Mouse (Mus musculus) left cerebral cortex, adult 9 months (tissue): Measurements from ENCODE around the gene Acsm2.
"Not testable (repeated sequence)": the region's sequence is repeated elsewhere in the genome, so short reads cannot be mapped to it uniquely, and the experiment has no call there.

ENCODE experiments used
- DNase-seq, 2 experiments: peaks; one replicate each; pipeline ENCODE4 v3.0.0; 2022; ENCODE audit warnings: low spot score in 2 of 2

The Acsm2 gene

DNA sequence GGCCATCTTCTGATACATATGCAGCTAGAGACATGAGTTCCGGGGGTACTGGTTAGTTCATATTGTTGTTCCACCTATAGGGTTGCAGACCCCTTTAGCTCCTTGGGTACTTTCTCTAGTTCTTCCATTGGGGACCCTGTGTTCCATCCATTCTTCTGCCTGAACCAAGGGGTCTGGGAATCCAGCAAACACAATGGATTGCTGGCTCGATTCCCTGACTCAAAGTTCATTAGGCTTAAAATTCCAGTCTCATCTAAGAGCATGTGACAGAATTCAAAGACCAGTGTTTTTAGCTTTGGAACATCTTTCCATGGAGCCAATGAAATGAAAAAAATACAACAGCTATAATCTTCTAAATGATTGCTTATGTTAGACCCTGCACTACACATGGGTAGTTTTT, 8.3 kb downstream of the Acsm2 start:
- not testable (repeated sequence) for DNase-seq

DNA sequence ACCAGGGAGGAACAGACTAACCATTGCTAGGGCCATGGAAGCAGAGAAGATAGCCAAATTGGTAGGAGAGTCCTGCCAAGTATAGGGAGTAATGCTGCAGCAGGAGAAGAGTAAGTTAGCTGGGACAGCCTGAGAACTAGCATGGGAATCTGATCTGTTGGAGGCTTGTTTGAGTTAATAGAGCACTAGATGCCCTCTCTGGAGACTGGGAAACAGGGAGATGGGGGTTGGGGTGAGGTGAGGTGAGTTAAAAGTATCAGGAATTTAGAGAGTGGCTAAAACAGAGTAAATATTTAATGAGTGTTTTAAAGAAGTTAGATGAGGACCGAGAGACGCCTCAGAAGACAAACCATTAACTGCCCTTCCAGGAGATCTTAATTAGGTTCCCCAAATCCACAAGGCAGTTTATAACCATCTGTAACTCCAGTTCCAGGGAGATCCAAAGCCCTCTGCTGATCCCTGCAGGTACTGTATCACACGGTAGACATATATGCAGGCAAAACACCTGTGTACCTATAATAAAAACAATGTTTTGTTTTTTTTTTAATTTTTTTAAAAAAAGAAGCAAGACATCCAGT, 40.5 kb downstream of the Acsm2 start:
- DNase-seq, result no peak

DNA sequence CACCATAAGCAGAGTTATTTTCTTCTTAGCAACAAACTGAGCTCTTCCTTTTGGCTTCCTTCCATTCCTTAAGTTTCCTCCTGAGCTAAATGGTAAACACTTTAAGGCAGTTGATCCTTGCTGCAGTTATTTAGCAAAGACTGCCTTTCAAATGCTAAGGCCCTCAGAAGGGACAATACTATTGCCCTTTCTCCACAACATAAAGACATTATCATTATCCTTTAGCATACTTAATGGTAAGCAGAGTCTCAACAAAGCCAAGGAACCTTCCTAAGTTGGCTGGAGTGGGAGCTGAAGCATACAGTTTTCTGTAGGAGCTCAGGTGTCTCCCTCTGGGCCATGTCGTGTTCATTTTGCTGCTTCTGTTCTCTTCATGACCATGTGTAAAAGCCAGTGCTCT, 41.2 kb downstream of the Acsm2 start:
- DNase-seq, result no peak

DNA sequence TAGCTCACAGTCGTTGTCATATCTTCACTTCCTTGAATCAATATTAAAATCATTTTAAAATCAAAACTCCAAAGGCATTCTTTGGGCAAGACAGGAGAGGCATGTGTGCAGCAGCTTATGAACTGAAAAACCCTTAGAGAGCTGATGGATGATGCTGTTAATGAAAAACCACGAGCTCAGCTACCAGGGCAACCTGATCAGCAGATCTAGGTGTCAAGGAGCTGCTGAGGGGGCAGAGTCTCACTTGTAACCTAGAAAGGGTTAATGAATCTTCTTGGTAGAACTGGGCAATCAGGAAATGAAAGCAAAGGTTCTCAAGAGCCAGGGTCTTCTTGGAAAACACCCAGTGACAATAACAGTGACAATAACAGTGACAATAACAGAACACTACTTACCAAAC, 42.4 kb downstream of the Acsm2 start:
- DNase-seq, result no peak

DNA sequence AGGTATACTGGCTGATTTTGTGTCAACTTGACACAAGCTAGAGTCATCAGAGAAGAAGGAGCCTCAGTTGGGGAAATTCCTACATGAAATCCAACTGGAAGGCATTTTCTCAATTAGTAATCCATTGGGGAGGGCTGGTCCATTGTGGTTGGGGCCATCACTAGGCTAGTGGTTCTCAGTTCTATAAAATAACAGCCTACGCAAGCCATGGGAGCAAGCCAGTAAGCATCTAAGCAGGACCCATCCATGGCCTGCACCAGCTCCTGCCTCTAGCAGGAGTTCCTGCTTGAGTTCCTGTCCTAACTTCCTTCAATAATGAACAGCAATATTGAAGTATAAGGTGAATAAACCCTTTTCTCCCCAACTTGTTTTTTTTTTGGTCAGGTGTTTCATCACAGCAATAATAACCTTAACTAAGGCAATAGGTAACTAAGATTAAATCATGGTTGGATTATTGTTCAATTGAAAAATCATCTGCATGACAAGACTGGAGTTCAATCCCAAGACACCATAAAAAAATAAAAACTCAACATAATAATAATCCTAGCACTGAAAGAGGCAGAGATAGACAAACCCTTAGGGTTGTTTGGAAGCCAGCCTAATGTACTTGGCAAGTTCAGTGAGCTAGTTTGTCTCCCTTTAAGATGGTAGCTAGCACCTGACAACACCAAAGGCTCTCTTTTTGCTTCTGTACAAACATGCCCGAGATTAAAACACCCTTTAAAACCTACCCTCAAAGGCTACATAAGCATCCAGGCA, 47.2 kb downstream of the Acsm2 start:
- no peak for DNase-seq

DNA sequence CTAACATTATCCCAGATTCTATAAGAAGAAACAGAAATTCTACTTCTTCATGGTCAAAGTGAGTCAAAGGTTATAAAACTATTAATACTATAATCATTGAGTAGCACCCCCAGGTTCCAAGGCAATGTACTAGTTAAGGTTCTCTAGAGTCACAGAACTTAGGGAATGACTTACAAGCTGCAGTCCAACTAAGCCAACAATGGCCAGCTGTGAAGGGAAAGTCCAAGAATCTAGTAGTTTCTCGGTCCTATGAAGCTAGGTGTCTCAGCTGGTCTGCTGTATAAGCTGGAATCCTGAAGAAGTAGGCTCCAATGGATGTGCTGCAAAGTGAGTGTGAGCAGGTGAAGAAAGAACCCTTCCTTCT, 47.8 kb downstream of the Acsm2 start:
- DNase-seq, result no peak

DNA sequence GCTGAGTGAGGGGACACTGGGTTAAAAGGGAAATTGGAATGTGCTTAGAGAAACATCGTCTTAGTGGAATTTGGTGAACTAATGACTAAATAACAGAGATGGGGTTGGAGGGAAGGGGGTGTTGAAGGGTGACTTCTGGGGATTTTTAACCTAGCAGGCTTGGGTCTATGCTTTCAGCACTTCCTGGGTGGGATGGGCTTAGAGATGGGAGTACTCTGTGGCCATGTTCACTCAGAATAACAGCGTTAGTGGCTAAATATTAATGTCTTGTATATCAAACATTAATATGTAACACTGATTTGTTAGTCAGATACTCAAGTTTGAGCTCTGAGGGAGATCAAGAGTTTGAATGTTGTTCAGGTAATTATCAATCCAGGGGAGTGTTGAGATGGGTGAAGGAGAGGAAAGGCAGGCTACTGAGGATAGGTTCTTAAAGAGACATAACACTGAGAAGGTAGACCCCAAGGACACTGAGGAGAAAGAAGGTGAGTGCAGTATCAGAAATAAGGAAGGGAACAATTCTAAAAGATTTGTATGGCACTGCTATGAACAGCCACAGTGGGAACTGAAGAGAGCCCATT, 50.9 kb downstream of the Acsm2 start:
- DNase-seq, result no peak

DNA sequence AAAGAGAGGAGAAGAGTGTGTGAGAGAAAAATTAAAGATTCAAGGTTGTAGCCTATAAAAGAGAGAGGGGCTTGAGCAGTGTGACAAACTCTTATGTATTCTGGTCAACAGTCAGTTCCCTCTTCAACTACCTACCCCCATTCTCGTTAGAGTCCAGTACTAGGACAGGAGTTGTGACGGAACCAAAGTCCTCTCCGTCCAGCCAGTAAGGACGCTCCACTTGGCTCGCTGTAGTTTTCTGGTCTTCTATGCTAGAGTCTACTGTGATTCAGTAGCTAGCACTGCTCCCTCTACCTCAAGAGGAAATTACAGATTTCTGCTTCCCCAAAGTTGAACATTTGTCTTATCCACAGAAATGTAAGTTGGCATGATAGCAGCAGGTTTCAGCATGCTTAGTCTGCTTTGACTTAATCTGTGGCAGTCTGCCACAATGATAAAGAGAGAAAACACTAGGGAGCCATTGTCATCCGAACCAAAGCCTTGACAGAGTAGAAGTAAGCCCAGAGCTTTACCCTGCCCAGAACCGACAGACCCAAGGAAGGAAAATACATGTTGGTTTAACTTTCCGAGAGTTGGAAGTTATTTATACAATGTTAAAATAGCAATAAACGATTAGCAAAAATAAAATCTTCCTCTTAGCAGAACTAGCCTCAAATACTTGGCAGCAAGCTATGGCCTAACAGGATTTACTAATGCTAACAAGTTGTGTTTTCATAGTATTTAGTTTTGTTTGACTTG, 52.0 kb downstream of the Acsm2 start:
- no peak for DNase-seq

DNA sequence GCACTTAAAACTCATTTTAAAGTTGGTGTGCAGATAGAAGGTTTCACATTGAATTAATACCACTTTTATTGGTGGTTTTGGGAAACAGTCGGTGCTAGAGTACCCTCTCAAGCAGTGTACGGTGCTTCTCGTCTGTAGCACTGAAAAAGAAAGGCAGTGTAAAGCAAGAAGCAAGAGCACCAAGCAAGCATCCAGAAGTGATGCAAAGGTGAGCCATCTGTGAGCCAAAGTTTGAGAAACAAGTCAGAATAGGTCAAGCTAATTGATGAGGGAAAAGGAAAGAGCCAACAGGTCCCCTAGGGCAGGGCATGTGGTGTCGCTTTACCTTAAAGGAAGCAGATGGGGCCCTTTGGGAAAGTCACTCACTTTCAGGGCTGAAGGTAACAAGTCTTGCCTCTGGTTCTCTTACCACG, 52.5 kb downstream of the Acsm2 start, which contains the start of gene Acsm1:
TSS of gene Acsm1 (plus strand) at position 363 of the 413 bp plus-strand sequence.
- no peak for DNase-seq

DNA sequence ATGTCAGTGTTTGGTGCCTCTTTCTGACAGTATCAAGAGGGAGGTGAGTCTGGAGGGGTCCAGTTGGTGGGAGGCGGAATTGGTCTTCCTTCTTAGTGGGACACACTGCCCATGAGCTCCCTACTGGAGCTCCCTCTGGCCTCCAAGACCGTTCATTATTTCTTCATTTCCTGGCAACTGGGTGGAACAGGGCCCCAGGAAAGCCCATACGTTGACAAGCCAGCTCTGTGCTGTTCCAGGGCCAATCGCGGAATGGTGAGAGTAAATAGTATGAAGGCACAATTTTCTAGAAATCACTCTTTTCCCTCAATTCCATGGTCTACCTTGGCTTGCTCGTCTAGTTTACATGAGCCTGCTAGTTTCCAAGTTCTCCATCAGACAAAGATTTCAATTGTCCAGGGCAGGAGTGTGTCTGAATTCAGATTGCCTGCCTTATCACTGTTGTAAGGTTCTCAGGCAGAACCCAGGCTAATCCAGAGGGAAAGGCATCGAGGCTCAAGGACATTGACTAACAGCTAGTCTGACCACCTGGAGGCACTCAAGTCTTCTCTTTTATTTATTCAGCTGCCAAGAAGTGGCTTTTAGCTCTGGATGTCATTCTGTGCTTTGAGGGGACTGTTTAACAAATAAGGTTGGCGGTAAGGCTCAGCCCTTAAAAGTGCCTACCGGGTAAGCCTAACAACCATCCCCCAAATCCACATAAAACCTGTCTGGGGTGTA, 53.8 kb downstream of the Acsm2 start:
- no peak for DNase-seq

DNA sequence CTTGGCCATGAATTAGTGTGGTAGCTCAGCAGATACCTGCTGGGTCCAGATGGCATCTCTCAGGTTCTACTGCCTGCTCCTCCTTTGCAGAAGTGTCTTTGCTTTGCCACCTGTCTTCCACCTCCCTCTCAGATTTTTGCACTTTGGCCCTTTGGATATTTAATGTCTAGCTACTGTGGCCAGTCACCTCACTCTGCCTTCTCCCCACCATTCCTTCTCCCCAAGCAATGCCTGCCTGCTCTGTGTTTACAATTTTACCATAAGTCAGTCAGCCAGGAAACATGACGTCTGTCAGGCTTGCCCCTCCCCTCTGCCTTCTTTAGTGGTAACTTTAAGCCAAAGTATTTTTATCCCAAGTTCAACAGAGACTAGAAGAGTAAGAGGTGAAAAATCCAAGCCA, 62.4 kb downstream of the Acsm2 start:
- no peak for DNase-seq

DNA sequence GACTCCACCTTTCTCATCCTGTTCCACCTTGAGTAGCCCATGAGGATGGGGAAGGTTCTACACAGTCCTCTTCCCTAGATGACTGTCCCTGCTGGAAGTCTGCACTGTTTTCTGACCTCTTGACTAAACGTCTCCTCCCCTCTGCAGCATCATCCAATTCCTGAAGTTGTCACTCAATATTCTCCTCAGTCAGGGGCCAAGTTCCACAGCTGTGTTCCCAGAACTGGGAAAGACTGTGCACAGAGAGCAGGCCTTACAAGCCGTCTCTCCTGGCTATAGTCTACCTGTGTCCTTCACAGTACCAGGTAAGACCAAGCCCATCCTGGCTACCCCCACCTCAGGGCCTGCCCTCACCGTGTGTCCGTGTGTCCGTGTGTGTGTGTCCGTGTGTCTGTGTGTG, 63.5 kb downstream of the Acsm2 start:
- no peak for DNase-seq

DNA sequence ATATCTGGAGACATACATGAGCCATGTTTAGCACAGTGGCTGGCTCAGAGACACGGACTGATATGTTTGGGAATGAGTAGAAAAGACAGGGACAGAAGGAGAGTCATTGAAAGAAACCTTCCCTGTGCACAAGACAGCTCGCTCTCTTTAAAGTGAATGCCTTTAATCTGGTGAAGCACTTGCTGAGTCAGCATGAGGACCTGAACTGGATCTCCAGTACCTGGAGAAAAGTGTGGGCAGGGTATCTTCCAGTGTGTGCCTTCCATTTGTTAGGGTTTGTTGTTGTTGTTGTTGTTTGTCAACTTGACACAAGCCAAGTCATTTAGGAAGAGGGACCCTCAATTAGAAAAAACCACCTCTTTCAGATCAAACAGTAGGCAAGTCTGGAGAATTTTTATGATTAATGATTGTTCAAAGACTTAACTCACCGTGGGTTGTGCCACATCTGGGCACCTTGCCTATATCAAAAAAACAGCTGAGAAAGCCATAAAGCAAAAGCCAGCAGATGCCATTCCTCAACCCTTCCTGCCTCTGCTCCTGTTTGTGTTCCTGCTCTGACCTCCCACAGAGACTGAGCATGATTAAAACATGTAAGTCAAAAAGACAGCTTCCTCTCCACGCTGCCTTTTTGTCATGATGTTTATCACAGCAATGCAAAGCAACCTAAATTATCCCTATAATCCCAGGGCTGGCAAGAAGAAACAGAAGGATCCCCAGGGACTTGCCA, 64.2 kb downstream of the Acsm2 start:
- DNase-seq, result no peak

DNA sequence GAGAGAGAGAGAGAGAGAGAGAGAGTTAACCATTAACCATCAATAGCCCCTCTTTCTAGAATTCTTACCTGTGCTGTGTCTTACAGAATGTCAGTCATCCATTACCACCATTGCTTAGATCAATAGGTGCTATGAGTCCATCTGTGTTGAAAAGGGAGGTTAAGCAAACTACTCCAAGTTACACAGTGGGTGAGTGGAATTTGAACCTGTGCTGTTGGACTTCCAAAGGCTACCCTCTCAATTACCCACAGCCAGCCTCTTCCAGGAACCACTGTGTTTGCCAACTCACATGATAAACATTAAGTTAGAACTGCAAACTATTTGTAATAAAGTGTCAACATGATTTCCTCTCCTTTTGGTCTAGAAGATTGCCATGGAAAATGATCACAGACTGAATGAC, 66.0 kb downstream of the Acsm2 start:
- no peak for DNase-seq

DNA sequence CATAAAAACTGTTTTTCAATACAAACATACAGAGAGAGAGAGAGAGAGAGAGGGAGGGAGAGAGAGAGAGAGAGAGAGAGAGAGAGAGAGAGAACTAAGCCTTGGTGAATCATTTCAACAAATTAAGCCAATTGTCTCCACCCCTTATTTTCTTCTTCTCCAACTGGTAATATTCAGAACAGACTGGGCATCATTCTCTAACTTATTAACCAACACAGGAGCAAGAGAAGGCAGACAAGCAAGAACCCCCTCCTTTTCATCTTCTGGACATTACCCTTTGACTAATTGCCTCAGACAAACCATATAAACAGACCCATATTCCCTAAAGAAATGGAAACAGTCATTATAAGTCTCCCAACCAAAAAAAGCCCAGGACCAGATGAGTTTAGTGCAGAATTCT, 84.6 kb downstream of the Acsm2 start:
- DNase-seq, result no peak

DNA sequence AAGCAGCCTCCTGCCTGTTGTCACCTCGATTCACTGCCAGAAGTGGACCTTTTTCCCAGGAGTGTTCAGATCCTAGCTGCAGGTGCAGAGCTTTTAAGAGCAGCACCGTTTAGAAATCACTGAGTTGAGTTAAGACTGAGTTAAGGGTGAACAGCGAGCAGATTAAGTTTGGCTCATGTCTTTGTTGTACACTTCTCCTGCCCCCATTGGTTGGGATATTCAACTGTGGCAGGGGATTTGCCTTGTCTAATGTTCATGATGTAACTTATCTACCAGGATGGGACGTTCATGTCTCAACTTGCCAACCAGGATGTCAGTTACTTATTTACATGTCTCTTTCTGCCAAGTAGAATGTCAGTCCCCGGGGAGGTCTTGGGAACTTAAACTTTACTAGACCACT, 88.2 kb downstream of the Acsm2 start:
- DNase-seq, result no peak
